23 mouse cellular contexts compared by ENCODE assay signal in genomic region chr6:143380490-143380889, GRCm38 (mm10).
"Had no signal": no experiment of that assay in that cellular context is flagged by ENCODE, and none has a peak within 500 bp of the region (broad histone marks: within the 10 kb centered on the region; RNA-seq: fewer than 3 reads in every experiment).

No protein-coding gene starts in this region.

- ATAC-seq: hindbrain, postnatal 0 days; intestine, embryonic 16.5 days had no signal

- H3K36me3 ChIP-seq: heart, embryonic 12.5 days; hindbrain, embryonic 13.5 days; hindbrain, embryonic 15.5 days; kidney, embryonic 15.5 days; limb, embryonic 10.5 days; limb, embryonic 12.5 days; liver, embryonic 13.5 days; liver, embryonic 15.5 days had no signal

- H3K27me3 ChIP-seq: heart, embryonic 12.5 days; hindbrain, embryonic 13.5 days; hindbrain, embryonic 15.5 days; kidney, embryonic 15.5 days; limb, embryonic 12.5 days; liver, embryonic 13.5 days; liver, embryonic 15.5 days had no signal

- H3K27ac ChIP-seq: hindbrain, embryonic 13.5 days; hindbrain, embryonic 15.5 days; hindbrain, postnatal 0 days; kidney, embryonic 15.5 days; kidney, postnatal 0 days; left cerebral cortex, adult 2 months; limb, embryonic 10.5 days; liver, embryonic 13.5 days; liver, embryonic 15.5 days had no signal

- H3K4me1 ChIP-seq: heart, embryonic 12.5 days; hindbrain, embryonic 13.5 days; kidney, embryonic 15.5 days; limb, embryonic 10.5 days; liver, embryonic 13.5 days; liver, embryonic 15.5 days had no signal

- H3K9me3 ChIP-seq: heart, embryonic 12.5 days; hindbrain, embryonic 13.5 days; hindbrain, embryonic 15.5 days; kidney, embryonic 15.5 days; limb, embryonic 10.5 days; limb, embryonic 12.5 days; liver, embryonic 13.5 days; liver, embryonic 15.5 days had no signal

- DNase-seq: gastrocnemius, postnatal 14 days; gastrocnemius, postnatal 36 days; heart, adult 18-20 months; heart, postnatal 10 days; kidney, adult 11 months; kidney, adult 2 months; kidney, adult 9 months; kidney, postnatal 14 days; kidney, postnatal 36 days; layer of hippocampus, adult 9-11 months; liver; liver, embryonic 13.5 days had no signal

- H3K4me3 ChIP-seq: heart, embryonic 12.5 days; hindbrain, embryonic 13.5 days; hindbrain, embryonic 15.5 days; kidney, embryonic 15.5 days; left cerebral cortex, adult 2 months; limb, embryonic 10.5 days; limb, embryonic 12.5 days; liver, embryonic 13.5 days; liver, embryonic 15.5 days had no signal
